Mouse (Mus musculus) kidney, postnatal 0 days (tissue): Measurements from ENCODE around the gene Inpp5k. TPM values are rescaled to one million over a fixed set of nuclear protein-coding genes. Genes with fewer than 3 reads are reported as not detected.
"Not testable (repeated sequence)": the region's sequence is repeated elsewhere in the genome, so short reads cannot be mapped to it uniquely, and the experiment has no call there.

Experiments
- ATAC-seq: fragments of 200-750 bp; cut with Nextera tagmentation; replicated peaks from 2 replicates; pipeline ENCODE4 v1.8.0; 2017; ENCODE audit warnings: low read depth, moderate number of reproducible peaks, moderate TSS enrichment, moderate library complexity; ENCODE audit not compliant: low FRiP score
- DNase-seq: peaks from one replicate; pipeline ENCODE4 v3.0.0-alpha.2; 2016; ENCODE audit warnings: low spot score
- H3K27ac ChIP-seq: fragments of 300-500 bp; sonication (generic); 2 replicates; pipeline ENCODE4 v1.5.1; 2014; ENCODE audit warnings: mild to moderate bottlenecking
- H3K27me3 ChIP-seq: fragments of 300-500 bp; sonication (generic); 2 replicates; pipeline ENCODE4 v1.6.1; 2014; ENCODE audit warnings: low read length, mixed read lengths; ENCODE audit not compliant: insufficient read depth
- H3K36me3 ChIP-seq: fragments of 300-500 bp; sonication (generic); 2 replicates; pipeline ENCODE4 v1.6.1; 2014; ENCODE audit warnings: low read length, mixed read lengths; ENCODE audit not compliant: insufficient read depth
- H3K4me1 ChIP-seq: fragments of 300-500 bp; sonication (generic); replicated peaks from 2 replicates; pipeline ENCODE4 v1.6.1; 2014; ENCODE audit warnings: antibody characterized with exemption, low read length, mixed read lengths; ENCODE audit not compliant: insufficient read depth
- H3K4me2 ChIP-seq: fragments of 300-500 bp; sonication (generic); 2 replicates; pipeline ENCODE4 v1.6.1; 2014; ENCODE audit warnings: mild to moderate bottlenecking, low read length, moderate library complexity, mixed read lengths
- H3K4me3 ChIP-seq: fragments of 300-500 bp; sonication (generic); replicated peaks from 2 replicates; pipeline ENCODE4 v1.5.1; 2014; ENCODE audit warnings: low read depth, low read length
- H3K9ac ChIP-seq: fragments of 300-500 bp; sonication (generic); 2 replicates; pipeline ENCODE4 v1.6.1; 2014; ENCODE audit warnings: low read depth, low read length
- H3K9me3 ChIP-seq: fragments of 300-500 bp; sonication (generic); replicated peaks from 2 replicates; pipeline ENCODE4 v1.6.1; 2016; ENCODE audit warnings: low read length, inconsistent platforms, mixed read lengths
- CTCF ChIP-seq: IDR thresholded peaks from 2 replicates; pipeline ENCODE4 v1.5.1; 2016; ENCODE audit warnings: antibody characterized with exemption, low read depth, mild to moderate bottlenecking, moderate library complexity
- WGBS: fragments of 180-500 bp; shearing (Covaris S2); extraction: QIAGEN DNeasy Blood & Tissue Kit; methylation state at CpG from one replicate; pipeline ENCODE4 v1.1.7; 2014; 5-methylcytosine and 5-hydroxymethylcytosine counted together
- polyA plus RNA-seq: library from polyadenylated mRNA; unstranded; fragments of >200 nt; fragmentation: Nextera tagmentation; extraction: Ambion mirVana; gene quantifications from 2 replicates; pipeline ENCODE4 v1.2.1, GENCODE M21; 2015

Inpp5k gene
- polyA plus RNA-seq, 1 experiment from 2014 or later = 38.6 TPM

- H3K4me2 ChIP-seq = no peak overlapping the region
- H3K4me1 ChIP-seq = no peaks in the 10 kb centered on the region
- no peak overlapping the region for H3K4me3 ChIP-seq
- 70% methylated on average over 3 of the region's 3 CpGs for WGBS
- H3K9ac ChIP-seq = no peak overlapping the region
- TF ChIP-seq CTCF = no peak
- no peak overlapping the region for H3K27ac ChIP-seq
- no peaks in the 10 kb centered on the region for H3K27me3 ChIP-seq
- DNase-seq (no peak), ATAC-seq (no peak)
- H3K36me3 ChIP-seq = peaks cover 36% of the 10 kb centered on the region
- no peaks in the 10 kb centered on the region for H3K9me3 ChIP-seq
Measured at GRCm38 (mm10) chr11:75596726-75597255, 34.0 kb upstream of the Inpp5k start.

DNA sequence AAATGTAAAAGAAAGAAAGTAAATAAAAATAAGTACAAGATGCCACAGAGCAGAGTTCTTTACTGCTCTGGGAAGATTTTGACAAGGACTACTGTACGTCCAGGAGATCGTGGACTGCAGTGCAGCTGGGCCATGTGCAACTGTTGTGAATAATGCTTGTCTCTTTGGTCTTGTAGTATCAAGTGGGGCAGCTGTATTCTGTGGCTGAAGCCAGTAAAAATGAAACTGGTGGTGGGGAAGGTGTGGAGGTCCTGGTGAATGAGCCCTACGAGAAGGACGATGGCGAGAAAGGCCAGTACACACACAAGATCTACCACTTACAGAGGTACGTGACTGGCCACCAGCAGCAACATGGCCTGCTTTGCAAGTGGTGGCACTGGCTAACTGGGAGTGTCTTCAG is 32.8 kb upstream of the Inpp5k start:
- Histone ChIP-seq H3K9me3 (no peaks in the 10 kb centered on the region), H3K9ac (no peak overlapping the region), H3K4me2 (no peak overlapping the region), H3K27me3 (no peaks in the 10 kb centered on the region), H3K27ac (no peak overlapping the region), H3K36me3 (peaks cover 48% of the 10 kb centered on the region), H3K4me3 (no peak overlapping the region), H3K4me1 (no peaks in the 10 kb centered on the region)
- no peak for DNase-seq
- no peak for TF ChIP-seq CTCF
- no peak for ATAC-seq
- WGBS = 92% methylated on average over 6 of the region's 6 CpGs

DNA sequence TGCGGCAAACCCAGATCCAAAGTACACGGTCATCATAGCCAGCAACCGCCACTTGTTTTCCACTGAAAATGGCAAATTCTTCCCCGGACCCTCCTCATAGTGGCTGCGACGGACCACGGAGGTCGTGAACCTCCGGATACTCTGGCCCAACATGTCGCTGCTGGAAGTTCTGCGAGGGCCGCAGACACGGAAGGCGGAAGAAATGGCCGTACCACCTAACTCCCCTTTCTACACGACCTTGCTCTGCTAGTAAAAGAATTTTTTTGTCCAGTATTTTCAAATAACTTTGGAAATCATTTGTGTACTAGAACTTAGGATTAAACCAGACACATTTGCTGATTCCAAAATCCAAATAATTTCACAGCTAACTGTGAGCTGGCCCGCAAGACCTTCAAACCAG is 31.0 kb upstream of the Inpp5k start:
- H3K4me3 ChIP-seq, H3K9ac ChIP-seq, ATAC-seq, H3K9me3 ChIP-seq, H3K4me1 ChIP-seq, DNase-seq, H3K27ac ChIP-seq, H3K27me3 ChIP-seq, H3K4me2 ChIP-seq: not testable (repeated sequence)
- 94% methylated on average over 16 of the region's 17 CpGs for WGBS
- peaks cover 53% of the 10 kb centered on the region for H3K36me3 ChIP-seq

GRCm38 (mm10) chr11:75604826-75605225 is 26.0 kb upstream of the Inpp5k start:
- WGBS = 87% methylated on average over 5 of the region's 5 CpGs
- no peaks in the 10 kb centered on the region for H3K27me3 ChIP-seq
- H3K9me3 ChIP-seq = no peaks in the 10 kb centered on the region
- H3K4me2 ChIP-seq = no peak overlapping the region
- H3K9ac ChIP-seq = no peak overlapping the region
- 0 out of 2 replicates have a peak, but pooled peaks cover 7% of the 10 kb centered on the region for H3K4me1 ChIP-seq
- ATAC-seq = no peak
- peaks cover 55% of the 10 kb centered on the region for H3K36me3 ChIP-seq
- H3K27ac ChIP-seq = no peak overlapping the region
- DNase-seq = no peak
- TF ChIP-seq CTCF = no peak
- no peak overlapping the region for H3K4me3 ChIP-seq

- Histone ChIP-seq H3K4me2 (no peak overlapping the region), H3K27ac (no peak overlapping the region), H3K9ac (no peak overlapping the region), H3K36me3 (peaks cover 56% of the 10 kb centered on the region), H3K4me1 (0 out of 2 replicates have a peak, but pooled peaks cover 7% of the 10 kb centered on the region), H3K4me3 (no peak overlapping the region), H3K27me3 (no peaks in the 10 kb centered on the region), H3K9me3 (no peaks in the 10 kb centered on the region)
- WGBS = 43% methylated on average over 1 of the region's 1 CpGs
- DNase-seq (no peak), ATAC-seq (no peak)
- no peak for TF ChIP-seq CTCF
Measured at GRCm38 (mm10) chr11:75605318-75605717, 25.5 kb upstream of the Inpp5k start.

DNA sequence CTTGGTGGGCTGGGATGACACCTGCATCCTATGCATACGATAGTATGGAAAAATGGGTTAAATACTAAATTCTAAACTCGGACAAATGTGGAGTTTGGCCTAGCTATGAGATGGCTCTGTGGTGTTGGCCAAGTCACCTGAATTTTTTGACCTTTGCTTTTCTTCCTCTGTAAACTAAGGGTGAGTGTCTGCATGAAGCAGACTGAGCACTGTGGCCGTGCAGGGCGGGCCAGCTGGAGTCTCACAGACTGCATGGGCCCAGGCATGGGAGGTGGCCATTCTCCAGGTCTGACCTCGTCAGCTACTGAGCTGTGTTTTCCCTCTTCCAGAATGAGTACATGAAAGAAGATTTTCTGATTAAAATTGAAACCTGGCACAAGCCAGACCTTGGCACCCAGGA is 22.0 kb upstream of the Inpp5k start:
- ATAC-seq = no peak
- Histone ChIP-seq H3K4me2 (no peak overlapping the region), H3K9ac (no peak overlapping the region), H3K36me3 (peaks cover 51% of the 10 kb centered on the region), H3K9me3 (no peaks in the 10 kb centered on the region), H3K27ac (no peak overlapping the region), H3K27me3 (no peaks in the 10 kb centered on the region), H3K4me3 (no peak overlapping the region), H3K4me1 (0 out of 2 replicates have a peak, but pooled peaks cover 7% of the 10 kb centered on the region)
- TF ChIP-seq CTCF = no peak
- 76% methylated on average over 5 of the region's 5 CpGs for WGBS
- no peak for DNase-seq

- H3K9ac ChIP-seq = no peak overlapping the region
- H3K27ac ChIP-seq = no peak overlapping the region
- H3K27me3 ChIP-seq = no peaks in the 10 kb centered on the region
- no peaks in the 10 kb centered on the region for H3K9me3 ChIP-seq
- no peak overlapping the region for H3K4me3 ChIP-seq
- no peak overlapping the region for H3K4me2 ChIP-seq
- no peak for ATAC-seq
- no peak for DNase-seq
- peaks cover 51% of the 10 kb centered on the region for H3K36me3 ChIP-seq
- TF ChIP-seq CTCF = no peak
- WGBS = 88% methylated on average over 2 of the region's 2 CpGs
- 0 out of 2 replicates have a peak, but pooled peaks cover 7% of the 10 kb centered on the region for H3K4me1 ChIP-seq
Measured at GRCm38 (mm10) chr11:75610021-75610420, 20.8 kb upstream of the Inpp5k start.
